Mouse (Mus musculus): ENCODE measurements at regions not wholly inside any gene's neighbourhood (a gene's known extent, or its start where the extent isn't known, plus 50 kb on each side); places are given as distances from the start of the nearest gene placed in this dataset.

GRCm38 (mm10) chr1:57497489-57498037 is 90.7 kb upstream of the Tyw5 start:
- Histone ChIP-seq H3K4me1 (ENCODE audit: control insufficient read depth, insufficient read depth, low read length) (no peaks in the 10 kb centered on the region), H3K4me3 (replicated peaks; ENCODE audit: extremely low read depth, low read depth, low read length) (no peak overlapping the region)
- WGBS: 57% methylated on average over 8 of the region's 8 CpGs
- DNase-seq: no peak
- no peak for TF ChIP-seq POLR2A (IDR thresholded peaks at IDR 0.05; ENCODE audit: borderline replicate concordance, extremely low read depth, low read depth, low read length)
- no peak for TF ChIP-seq CTCF (IDR thresholded peaks at IDR 0.05; ENCODE audit: insufficient read depth, low read length)

DNA sequence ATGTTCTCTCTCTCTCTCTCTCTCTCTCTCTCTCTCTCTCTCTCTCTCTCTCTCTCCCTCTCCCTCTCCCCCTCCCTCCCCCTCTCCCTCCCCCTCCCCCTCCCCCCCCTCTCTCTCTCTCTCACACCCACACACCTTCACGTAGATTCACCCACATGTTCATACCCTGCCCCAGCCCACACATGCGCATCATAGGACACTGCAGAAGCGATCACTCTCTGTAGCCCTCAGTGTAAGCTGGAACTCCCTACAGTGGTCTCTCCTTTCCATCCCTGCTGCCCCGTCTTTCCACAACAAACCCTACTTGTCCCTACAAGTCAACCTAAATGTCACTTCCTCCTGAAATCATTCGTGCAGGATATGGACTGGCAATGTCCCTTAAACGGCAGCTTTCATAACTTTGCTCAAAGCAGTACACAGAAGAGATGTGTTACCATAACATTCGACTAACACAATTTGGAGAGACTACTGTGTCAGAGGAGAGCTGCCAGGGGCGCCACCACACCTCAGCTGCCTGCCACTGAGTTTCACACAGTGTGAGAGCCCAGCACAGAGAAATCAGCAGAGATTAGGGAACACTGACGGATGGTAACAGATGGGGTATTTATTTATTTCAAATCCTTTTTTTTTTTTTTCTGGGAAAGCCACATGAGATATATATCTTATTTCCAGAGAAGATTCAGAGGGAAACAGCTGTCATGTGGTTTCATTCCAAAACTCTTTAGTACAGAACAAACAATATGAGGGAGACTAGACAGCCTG is 103.6 kb upstream of the Tyw5 start:
- H3K4me1 ChIP-seq (ENCODE audit: control insufficient read depth, insufficient read depth, low read length): no peaks in the 10 kb centered on the region
- no peak overlapping the region for H3K4me3 ChIP-seq (replicated peaks; ENCODE audit: extremely low read depth, low read depth, low read length)
- DNase-seq: no peak
- TF ChIP-seq CTCF (IDR thresholded peaks at IDR 0.05; ENCODE audit: insufficient read depth, low read length): no peak
- no peak for TF ChIP-seq POLR2A (IDR thresholded peaks at IDR 0.05; ENCODE audit: borderline replicate concordance, extremely low read depth, low read depth, low read length)
- 52% methylated on average over 8 of the region's 9 CpGs for WGBS

DNA sequence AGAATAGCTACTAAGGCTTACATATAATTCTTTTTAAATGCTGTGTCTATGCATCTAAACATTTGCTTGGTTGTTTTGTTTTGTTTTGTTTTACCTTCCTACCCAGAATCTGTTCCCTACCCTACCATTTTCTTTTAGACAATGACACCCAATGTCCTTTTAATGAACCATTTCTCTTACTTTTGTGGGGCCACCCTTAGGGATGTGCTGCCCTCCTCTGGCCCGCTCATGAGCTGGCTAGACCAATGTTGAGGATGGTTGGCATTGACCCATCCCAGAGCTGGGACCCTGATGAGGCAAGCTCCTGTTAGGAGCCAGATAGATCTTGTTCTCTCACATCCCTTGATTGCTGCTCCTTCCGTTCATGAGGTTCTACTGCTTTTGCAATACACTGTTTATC is 105.0 kb upstream of the Tyw5 start:
- TF ChIP-seq POLR2A (IDR thresholded peaks at IDR 0.05; ENCODE audit: borderline replicate concordance, extremely low read depth, low read depth, low read length) (no peak), CTCF (IDR thresholded peaks at IDR 0.05; ENCODE audit: insufficient read depth, low read length) (no peak)
- Histone ChIP-seq H3K4me3 (replicated peaks; ENCODE audit: extremely low read depth, low read depth, low read length) (no peak overlapping the region), H3K4me1 (ENCODE audit: control insufficient read depth, insufficient read depth, low read length) (no peaks in the 10 kb centered on the region)
- DNase-seq: no peak
- WGBS: 88% methylated on average over 2 of the region's 2 CpGs

- H3K4me3 ChIP-seq (replicated peaks; ENCODE audit: extremely low read depth, low read depth, low read length): no peak overlapping the region
- 77% methylated on average over 3 of the region's 3 CpGs for WGBS
- no peak for TF ChIP-seq POLR2A (IDR thresholded peaks at IDR 0.05; ENCODE audit: borderline replicate concordance, extremely low read depth, low read depth, low read length)
- TF ChIP-seq CTCF (IDR thresholded peaks at IDR 0.05; ENCODE audit: insufficient read depth, low read length): no peak
- no peaks in the 10 kb centered on the region for H3K4me1 ChIP-seq (ENCODE audit: control insufficient read depth, insufficient read depth, low read length)
- DNase-seq: no peak
These were observed 105.6 kb upstream of the Tyw5 start for GRCm38 (mm10) chr1:57512516-57512915.

DNA sequence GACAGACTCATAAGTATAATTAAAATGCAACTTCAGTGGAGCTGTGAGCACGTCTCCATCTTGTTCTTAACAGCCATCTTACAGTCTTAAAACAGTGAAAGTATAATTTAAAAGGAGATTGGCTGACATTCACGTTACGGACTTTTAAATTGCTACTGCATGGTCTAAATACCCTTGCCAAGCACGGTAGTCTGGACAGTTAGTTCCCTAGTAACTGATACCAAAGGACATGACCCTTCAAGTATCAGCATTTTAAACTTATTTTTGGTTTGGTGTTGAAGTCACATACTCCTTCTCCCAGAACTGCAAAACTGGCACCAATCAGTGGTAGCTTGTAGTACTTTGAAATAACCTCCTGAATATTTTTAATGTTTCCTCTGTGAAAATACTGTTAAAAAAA is 119.1 kb upstream of the Tyw5 start:
- TF ChIP-seq CTCF (IDR thresholded peaks at IDR 0.05; ENCODE audit: insufficient read depth, low read length) (no peak), POLR2A (IDR thresholded peaks at IDR 0.05; ENCODE audit: borderline replicate concordance, extremely low read depth, low read depth, low read length) (no peak)
- no peak for DNase-seq

DNA sequence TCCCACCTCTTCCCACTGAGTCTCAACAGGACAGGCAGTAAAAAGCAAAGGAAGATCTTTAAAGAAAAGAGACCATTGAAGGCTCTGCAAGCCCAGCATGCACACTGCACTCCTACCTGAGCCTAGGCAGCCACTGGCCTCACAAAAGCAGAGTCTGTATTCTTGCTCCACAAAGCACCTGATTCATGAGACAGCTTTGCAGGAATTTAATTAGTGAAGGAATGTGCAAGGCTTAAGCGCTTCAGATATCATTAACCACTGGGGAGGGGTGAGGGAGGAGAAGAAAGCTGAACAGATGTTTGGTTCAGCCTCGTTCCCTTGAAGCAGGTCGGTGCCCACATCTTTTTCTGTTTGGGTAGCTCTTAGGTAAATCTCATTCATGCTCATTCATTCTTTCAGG is 121.8 kb upstream of the Tyw5 start:
- Histone ChIP-seq H3K4me3 (replicated peaks; ENCODE audit: extremely low read depth, low read depth, low read length) (no peak overlapping the region), H3K4me1 (ENCODE audit: control insufficient read depth, insufficient read depth, low read length) (no peaks in the 10 kb centered on the region)
- 54% methylated on average over 3 of the region's 3 CpGs for WGBS
- no peak for DNase-seq
- TF ChIP-seq CTCF (IDR thresholded peaks at IDR 0.05; ENCODE audit: insufficient read depth, low read length) (no peak), POLR2A (IDR thresholded peaks at IDR 0.05; ENCODE audit: borderline replicate concordance, extremely low read depth, low read depth, low read length) (no peak)

More for the DNA sequence above, 119.1 kb upstream of the Tyw5 start:
- Histone ChIP-seq H3K4me3 (replicated peaks; ENCODE audit: extremely low read depth, low read depth, low read length) (no peak overlapping the region), H3K4me1 (ENCODE audit: control insufficient read depth, insufficient read depth, low read length) (no peaks in the 10 kb centered on the region)
- 74% methylated on average over 4 of the region's 4 CpGs for WGBS

DNA sequence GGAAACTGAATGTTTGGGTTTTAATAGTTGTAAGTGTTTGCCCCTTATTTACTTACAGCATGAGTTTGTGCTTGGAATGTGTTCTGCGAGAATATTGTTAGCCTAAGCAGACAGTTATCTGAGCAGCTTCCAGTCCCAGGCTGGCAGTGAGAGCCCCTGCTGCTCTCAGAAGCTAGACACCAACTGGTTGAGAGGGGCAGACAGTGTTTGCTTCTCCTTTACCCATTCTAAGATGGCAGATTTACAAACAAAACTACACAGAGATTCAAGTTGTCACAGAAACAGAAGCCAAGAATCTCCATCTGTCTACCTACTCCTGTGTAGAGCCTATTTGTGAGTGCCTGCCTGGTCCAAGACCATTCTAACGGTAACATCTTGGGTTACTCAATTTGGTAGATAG is 122.4 kb upstream of the Tyw5 start:
- no peaks in the 10 kb centered on the region for H3K4me1 ChIP-seq (ENCODE audit: control insufficient read depth, insufficient read depth, low read length)
- H3K4me3 ChIP-seq (replicated peaks; ENCODE audit: extremely low read depth, low read depth, low read length): no peak overlapping the region
- no peak for TF ChIP-seq POLR2A (IDR thresholded peaks at IDR 0.05; ENCODE audit: borderline replicate concordance, extremely low read depth, low read depth, low read length)
- no peak for TF ChIP-seq CTCF (IDR thresholded peaks at IDR 0.05; ENCODE audit: insufficient read depth, low read length)
- WGBS: 59% methylated on average over 2 of the region's 2 CpGs
- no peak for DNase-seq

DNA sequence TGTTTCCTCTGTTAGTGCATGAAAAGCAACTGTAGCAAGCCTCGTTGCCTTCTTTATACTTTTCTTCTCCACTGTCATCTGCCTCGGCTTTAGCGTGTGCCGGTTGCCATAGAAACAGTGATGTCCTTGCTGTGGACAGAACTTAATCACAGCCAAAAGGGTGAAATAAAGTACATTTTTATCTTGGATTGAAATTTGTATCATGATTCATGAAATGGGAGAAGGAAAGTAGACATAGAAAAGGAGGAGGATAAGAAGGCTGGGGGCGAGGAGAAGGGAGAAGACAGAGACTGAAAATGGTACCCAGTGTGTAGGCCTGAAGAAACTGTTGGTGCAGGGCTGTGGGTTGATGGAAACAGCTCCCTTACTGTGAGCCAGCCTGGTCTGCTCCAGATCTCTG is 130.5 kb upstream of the Tyw5 start:
- 76% methylated on average over 5 of the region's 5 CpGs for WGBS
- H3K4me3 ChIP-seq (replicated peaks; ENCODE audit: extremely low read depth, low read depth, low read length): no peak overlapping the region
- no peaks in the 10 kb centered on the region for H3K4me1 ChIP-seq (ENCODE audit: control insufficient read depth, insufficient read depth, low read length)
- no peak for DNase-seq
- TF ChIP-seq CTCF (IDR thresholded peaks at IDR 0.05; ENCODE audit: insufficient read depth, low read length) (no peak), POLR2A (IDR thresholded peaks at IDR 0.05; ENCODE audit: borderline replicate concordance, extremely low read depth, low read depth, low read length) (no peak)

DNA sequence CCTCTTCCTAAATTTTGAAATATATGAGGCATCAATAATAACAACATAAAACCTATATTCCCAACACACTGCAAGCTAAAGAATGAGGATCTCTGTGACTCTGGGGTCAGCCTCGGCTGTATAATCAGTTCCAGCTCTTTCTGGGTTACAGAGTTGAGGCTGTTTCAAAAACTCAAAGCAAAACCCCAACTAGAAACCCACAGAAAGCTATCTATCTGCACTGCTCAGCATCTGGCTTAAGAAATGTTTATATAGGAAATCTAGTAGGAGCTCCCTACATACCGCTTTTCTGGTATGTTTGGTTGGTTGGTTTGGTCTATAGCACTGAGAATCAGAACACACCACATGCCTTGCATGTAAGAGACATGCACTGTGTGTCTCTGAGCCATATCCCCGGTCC is 137.8 kb upstream of the Tyw5 start:
- WGBS: 74% methylated on average over 3 of the region's 3 CpGs
- Histone ChIP-seq H3K4me1 (ENCODE audit: control insufficient read depth, insufficient read depth, low read length) (no peaks in the 10 kb centered on the region), H3K4me3 (replicated peaks; ENCODE audit: extremely low read depth, low read depth, low read length) (no peak overlapping the region)
- DNase-seq: no peak
- no peak for TF ChIP-seq CTCF (IDR thresholded peaks at IDR 0.05; ENCODE audit: insufficient read depth, low read length)
- no peak for TF ChIP-seq POLR2A (IDR thresholded peaks at IDR 0.05; ENCODE audit: borderline replicate concordance, extremely low read depth, low read depth, low read length)
